Mouse (Mus musculus) E14TG2a.4 (cell line): ENCODE measurements around the gene Gsdma.
"Not testable (repeated sequence)": the region's sequence is repeated elsewhere in the genome, so short reads cannot be mapped to it uniquely, and the experiment has no call there.

ENCODE experiments used
- H3K27me3 ChIP-seq: 2 replicates; pipeline ENCODE4 v1.6.1; 2014; ENCODE audit warnings: low read length, control low read depth; ENCODE audit not compliant: insufficient read depth
- H3K36me3 ChIP-seq: 2 replicates; pipeline ENCODE4 v1.6.1; 2014; ENCODE audit warnings: low read length, control low read depth; ENCODE audit not compliant: insufficient read depth
- H3K4me1 ChIP-seq: replicated peaks from 2 replicates; pipeline ENCODE4 v1.6.1; 2014; ENCODE audit warnings: low read depth, low read length, control low read depth
- H3K4me3 ChIP-seq: replicated peaks from 2 replicates; pipeline ENCODE4 v1.5.1; 2014; ENCODE audit warnings: mild to moderate bottlenecking, low read length
- H3K9me3 ChIP-seq: 2 replicates; pipeline ENCODE4 v1.6.1; 2014; ENCODE audit warnings: low read length, control low read depth
- CTCF ChIP-seq: conservative IDR thresholded peaks from 2 replicates; pipeline ENCODE4 v1.5.1; 2014; ENCODE audit warnings: low read length
- NANOG ChIP-seq: IDR thresholded peaks from 2 replicates; pipeline ENCODE4 v1.6.1; 2014; ENCODE audit warnings: borderline replicate concordance, low read length, mixed read lengths
- POU5F1 ChIP-seq: IDR thresholded peaks from 2 replicates; pipeline ENCODE4 v1.6.1; 2014; ENCODE audit warnings: low read length, borderline replicate concordance

Gene Gsdma

GRCm38 (mm10) chr11:98664091-98664490, at the start of gene Gsdma:
Gsdma (plus strand) TSS chr11:98664351.
- Histone ChIP-seq H3K36me3 (no peaks in the 10 kb centered on the region), H3K4me1 (peaks cover 28% of the 10 kb centered on the region), H3K4me3 (no peak within 1 kb of the TSS), H3K27me3 (peaks cover 27% of the 10 kb centered on the region), H3K9me3 (no peaks in the 10 kb centered on the region)
- TF ChIP-seq POU5F1 (no peak), NANOG (no peak), CTCF (no peak)

DNA sequence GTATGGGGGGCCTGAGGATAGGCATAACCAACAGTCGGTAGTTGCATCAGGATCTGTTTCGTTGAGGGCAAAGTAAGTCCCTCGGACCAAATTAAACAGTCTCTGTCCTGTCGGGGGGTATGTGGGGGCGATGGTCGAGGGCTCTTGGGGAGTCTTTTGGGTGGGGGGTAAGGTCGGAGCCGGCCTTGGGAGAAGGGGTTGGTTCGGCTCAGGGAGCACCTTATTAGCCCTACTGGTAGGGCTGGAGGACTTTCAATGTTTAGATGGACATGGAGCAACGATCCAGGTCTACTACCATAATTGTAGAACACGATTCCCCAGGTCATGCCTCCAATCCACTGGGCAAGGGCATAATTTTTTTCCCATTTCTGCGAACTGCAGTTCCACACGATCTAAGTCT, 43.4 kb upstream of the Gsdma start:
- no peaks in the 10 kb centered on the region for H3K27me3 ChIP-seq
- no peak overlapping the region; the same call in 1 of the 2 replicates for H3K4me3 ChIP-seq

DNA sequence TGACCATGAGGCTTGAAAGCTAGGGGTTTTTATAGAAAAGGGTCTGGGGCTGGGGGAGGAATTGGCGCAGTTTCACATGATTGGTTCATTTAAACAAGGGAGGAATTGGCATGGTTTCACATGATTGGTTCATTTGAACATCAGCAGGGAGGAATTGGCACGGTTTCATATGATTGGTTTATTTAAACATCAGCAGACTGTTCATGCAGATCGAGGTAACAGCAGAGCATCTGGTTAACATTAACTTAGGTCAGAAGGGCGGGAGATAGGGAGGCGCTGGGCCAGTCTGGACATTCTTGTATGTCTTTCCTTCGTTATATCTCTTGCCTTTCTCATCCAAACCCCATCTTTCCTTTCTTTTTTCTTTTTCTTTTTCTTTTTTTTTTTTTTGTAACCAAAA, 40.2 kb upstream of the Gsdma start:
- H3K27me3 ChIP-seq, H3K36me3 ChIP-seq, H3K4me3 ChIP-seq, H3K4me1 ChIP-seq: not testable (repeated sequence)
- peaks cover 68% of the 10 kb centered on the region for H3K9me3 ChIP-seq

More for the DNA sequence above, 43.4 kb upstream of the Gsdma start:
- H3K9me3 ChIP-seq = peaks cover 55% of the 10 kb centered on the region
- H3K36me3 ChIP-seq = no peaks in the 10 kb centered on the region
- no peaks in the 10 kb centered on the region for H3K4me1 ChIP-seq
- TF ChIP-seq NANOG (no peak), CTCF (no peak), POU5F1 (no peak)

- not testable (repeated sequence) for H3K4me1 ChIP-seq, H3K27me3 ChIP-seq, H3K4me3 ChIP-seq, H3K36me3 ChIP-seq
- H3K9me3 ChIP-seq = peaks cover 68% of the 10 kb centered on the region
Observed at GRCm38 (mm10) chr11:98624381-98624780, 39.8 kb upstream of the Gsdma start.

DNA sequence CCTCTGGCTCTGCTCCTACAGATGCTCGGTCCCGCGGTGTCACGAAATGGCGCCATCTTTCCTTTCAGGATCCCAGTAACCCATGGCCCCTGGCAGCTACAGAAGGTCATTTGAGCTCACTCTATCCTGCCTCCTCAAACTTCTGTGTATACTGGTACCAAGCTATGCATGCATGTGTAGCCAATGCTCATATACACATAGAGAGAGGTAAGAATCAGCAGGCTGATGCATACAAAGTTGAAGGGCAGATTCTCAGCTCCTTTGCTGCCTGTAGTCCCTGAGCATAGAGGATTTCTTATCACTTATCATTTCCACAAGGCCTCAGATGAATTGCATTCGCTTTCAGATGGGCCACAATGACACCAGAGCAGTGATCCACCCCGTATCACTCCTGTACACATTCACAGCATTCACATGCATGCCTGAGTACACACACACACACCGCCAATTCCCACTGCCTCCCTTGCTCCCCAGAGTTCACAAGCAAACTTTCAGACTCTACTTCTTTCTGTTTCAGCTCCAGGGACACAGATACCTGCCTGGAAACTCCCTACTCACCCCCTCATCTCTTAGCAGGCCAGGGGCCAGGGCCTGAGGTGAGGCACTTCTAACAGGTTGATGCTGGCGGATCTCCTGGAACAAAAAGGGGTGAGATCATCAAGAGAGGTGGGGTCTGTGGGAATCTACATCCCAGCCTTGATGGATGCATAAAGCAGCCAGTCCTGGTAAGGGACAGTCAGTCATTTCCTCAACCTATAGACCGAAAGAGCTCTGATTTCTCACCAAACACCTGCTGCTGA, 38.3 kb upstream of the Gsdma start, which contains the start of the genes Gm12355 and Gsdma3:
Gm12355 (minus strand) TSS at position 51 of the 800 bp plus-strand sequence.
Gsdma3 (plus strand) TSS at position 750 of the 800 bp plus-strand sequence.
- H3K9me3 ChIP-seq = peaks cover 61% of the 10 kb centered on the region
- no peak within 1 kb of the TSS for H3K4me3 ChIP-seq
- H3K36me3 ChIP-seq = no peaks in the 10 kb centered on the region
- TF ChIP-seq NANOG (no peak), CTCF (no peak), POU5F1 (no peak)
- peaks cover 9% of the 10 kb centered on the region; the same call in 1 of the 2 replicates for H3K27me3 ChIP-seq
- no peaks in the 10 kb centered on the region for H3K4me1 ChIP-seq

- Histone ChIP-seq H3K9me3 (peaks cover 32% of the 10 kb centered on the region), H3K36me3 (no peaks in the 10 kb centered on the region), H3K4me1 (no peaks in the 10 kb centered on the region), H3K27me3 (peaks cover 9% of the 10 kb centered on the region; the same call in 1 of the 2 replicates), H3K4me3 (no peak overlapping the region)
- TF ChIP-seq POU5F1 (no peak), CTCF (no peak)
Observed at GRCm38 (mm10) chr11:98628706-98629105, 35.4 kb upstream of the Gsdma start.

DNA sequence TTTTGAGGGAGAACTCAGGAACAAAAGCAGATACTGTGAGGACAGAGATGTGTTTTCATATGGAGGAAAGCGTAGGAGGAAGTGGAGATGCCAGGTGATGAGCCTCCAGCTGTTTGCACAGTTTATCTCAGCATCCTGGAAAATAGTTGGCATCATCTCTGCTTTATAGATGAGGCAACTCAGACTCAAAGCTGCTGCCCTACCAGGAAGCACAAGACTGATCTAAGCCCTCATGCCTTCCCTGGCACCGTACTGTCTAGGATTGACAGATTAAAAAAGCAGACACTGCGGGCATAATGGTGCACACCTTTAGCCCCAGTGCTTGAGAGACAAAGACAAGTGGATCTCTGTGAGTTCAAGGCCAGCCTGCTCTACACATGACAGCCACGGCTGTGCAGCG, 33.5 kb upstream of the Gsdma start:
- Histone ChIP-seq H3K36me3 (no peaks in the 10 kb centered on the region), H3K9me3 (peaks cover 15% of the 10 kb centered on the region), H3K27me3 (peaks cover 9% of the 10 kb centered on the region; the same call in 1 of the 2 replicates), H3K4me3 (no peak overlapping the region), H3K4me1 (no peaks in the 10 kb centered on the region)
- TF ChIP-seq POU5F1 (no peak), CTCF (no peak), NANOG (no peak)

GRCm38 (mm10) chr11:98635312-98635970, 28.7 kb upstream of the Gsdma start:
- H3K9me3 ChIP-seq = peaks cover 17% of the 10 kb centered on the region
- H3K36me3 ChIP-seq, H3K4me3 ChIP-seq, H3K4me1 ChIP-seq, H3K27me3 ChIP-seq: not testable (repeated sequence)
- TF ChIP-seq CTCF = peak; percentile 6; the same call in 1 of the 2 replicates

DNA sequence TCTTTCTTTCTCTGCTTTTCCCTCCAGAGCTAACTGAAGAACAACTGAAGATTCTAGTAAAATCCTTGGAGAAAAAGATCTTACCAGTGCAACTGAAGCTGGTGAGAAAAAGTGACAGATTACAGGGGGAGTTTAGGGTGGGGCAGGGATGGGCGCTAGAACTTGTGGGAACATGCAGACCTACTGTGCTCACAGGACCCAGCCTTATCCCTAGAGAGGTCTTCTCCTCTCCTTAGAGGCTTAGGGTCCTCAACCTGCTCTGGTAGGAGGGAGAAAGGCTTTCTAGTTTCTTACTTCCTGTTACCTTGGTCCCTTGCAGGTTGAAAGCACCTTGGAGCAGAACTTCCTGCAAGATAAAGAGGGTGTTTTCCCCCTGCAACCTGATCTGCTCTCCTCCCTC, 26.6 kb upstream of the Gsdma start:
- no peak for TF ChIP-seq POU5F1
- TF ChIP-seq NANOG = no peak
- TF ChIP-seq CTCF = no peak
- Histone ChIP-seq H3K4me1 (peaks cover 3% of the 10 kb centered on the region), H3K9me3 (peaks cover 17% of the 10 kb centered on the region), H3K36me3 (no peaks in the 10 kb centered on the region), H3K27me3 (peaks cover 9% of the 10 kb centered on the region; the same call in 1 of the 2 replicates), H3K4me3 (no peak overlapping the region)
